29 mouse cellular contexts compared by ENCODE assay signal in genomic region chr3:138192260-138192659, GRCm38 (mm10). TPM values are rescaled to one million over a fixed set of nuclear protein-coding genes. Genes with fewer than 3 reads are reported as not detected.
A peak's percentile ranks its signal among the peaks of the same experiment; 100 is the strongest.
DNase-seq lines count a peak whose midpoint lies in the region; ATAC-seq and TF ChIP-seq lines count a peak whose summit lies in the region.
"Had no signal": no experiment of that assay in that cellular context is flagged by ENCODE, and none has a peak within 500 bp of the region (broad histone marks: within the 10 kb centered on the region; RNA-seq: fewer than 3 reads in every experiment).

No protein-coding gene starts in this region.

- H3K4me1 ChIP-seq in lung, postnatal 0 days (ENCODE audit: insufficient read depth, low read depth, low read length), result no peaks in the 10 kb centered on the region
- H3K4me1 ChIP-seq in ES-E14 (ENCODE audit: control insufficient read depth in 2 of 2, insufficient read depth in 2 of 2, low read length in 2 of 2, poor library complexity in 1 of 2), result peaks cover 0 to 3% of the 10 kb centered on the region in 2 experiments; a peak in 1 of 4 replicates
- H3K4me1 ChIP-seq: forebrain, embryonic 10.5 days; heart, embryonic 12.5 days; hindbrain, embryonic 15.5 days; intestine, embryonic 15.5 days; midbrain, embryonic 13.5 days; neural tube, embryonic 13.5 days had no signal

- in situ Hi-C loops in ES-E14 (cut with MboI; ENCODE audit: low sequenced_read_pairs in 2 of 2, unreplicated experiment in 2 of 2), result loop anchor here in 1 of 2 experiments (10.0 kb wide), 1 partner anchor 243 kb away; no protein-coding TSS in a partner anchor

- H3K27me3 ChIP-seq in lung, postnatal 0 days (replicated peaks; ENCODE audit: insufficient read depth, low read length), result no peaks in the 10 kb centered on the region
- H3K27me3 ChIP-seq: heart, embryonic 12.5 days; hindbrain, embryonic 15.5 days; intestine, embryonic 15.5 days; midbrain, embryonic 13.5 days; neural tube, embryonic 13.5 days had no signal

- no peak overlapping the region for H3K9ac ChIP-seq in lung, postnatal 0 days (replicated peaks; ENCODE audit: low read depth)
- no peak overlapping the region for H3K9ac ChIP-seq in ES-E14 (ENCODE audit: insufficient read depth, low read depth, low read length, poor library complexity, severe bottlenecking)
- H3K9ac ChIP-seq: heart, embryonic 12.5 days; hindbrain, embryonic 15.5 days; intestine, embryonic 15.5 days; midbrain, embryonic 13.5 days; neural tube, embryonic 13.5 days had no signal

- H3K4me2 ChIP-seq in lung, postnatal 0 days (replicated peaks; ENCODE audit: low read depth, low read length), result no peak overlapping the region
- H3K4me2 ChIP-seq: heart, embryonic 12.5 days; hindbrain, embryonic 15.5 days; intestine, embryonic 15.5 days; liver, embryonic 11.5 days; midbrain, embryonic 13.5 days; neural tube, embryonic 13.5 days had no signal

- intact Hi-C loops in gastrocnemius, adult 2 months (cut with DNase I), result no loop called here
- intact Hi-C loops in gastrocnemius, postnatal 14 days (cut with DNase I; ENCODE audit: low total_unique reads), result no loop called here

- H3K27ac ChIP-seq in gastrocnemius, adult 2 months, result peak overlapping the region; percentile 24; the same call in 1 of the 2 replicates
- H3K27ac ChIP-seq in lung, postnatal 0 days (ENCODE audit: low read length), result no peak overlapping the region
- no peak overlapping the region for H3K27ac ChIP-seq in ES-E14 (ENCODE audit: insufficient read depth, low read depth, low read length, poor library complexity, severe bottlenecking)
- H3K27ac ChIP-seq: forebrain, embryonic 10.5 days; hindbrain, embryonic 15.5 days; intestine, embryonic 15.5 days; midbrain, embryonic 13.5 days; neural tube, embryonic 13.5 days; stomach, postnatal 0 days had no signal

- ATAC-seq in lung, postnatal 0 days, result no peak
- ATAC-seq: activated CD4-positive, CD25-positive, alpha-beta regulatory T cell, adult 4 months; intestine, embryonic 15.5 days; midbrain, embryonic 13.5 days had no signal

- H3K36me3 ChIP-seq in lung, postnatal 0 days (ENCODE audit: insufficient read depth, low read length), result no peaks in the 10 kb centered on the region
- no peaks in the 10 kb centered on the region for H3K36me3 ChIP-seq in ES-E14 (ENCODE audit: control insufficient read depth, insufficient read depth, low read length, poor library complexity, severe bottlenecking)
- H3K36me3 ChIP-seq: forebrain, embryonic 10.5 days; heart, embryonic 12.5 days; hindbrain, embryonic 15.5 days; intestine, embryonic 15.5 days; midbrain, embryonic 13.5 days; neural tube, embryonic 13.5 days had no signal

- TF ChIP-seq EP300 in lung, postnatal 0 days (IDR thresholded peaks at IDR 0.05), result no peak

- H3K9me3 ChIP-seq in lung, postnatal 0 days (ENCODE audit: low read length), result no peaks in the 10 kb centered on the region
- no peaks in the 10 kb centered on the region for H3K9me3 ChIP-seq in ES-E14 (ENCODE audit: control insufficient read depth, insufficient read depth, low read depth, low read length)
- H3K9me3 ChIP-seq: forebrain, embryonic 10.5 days; hindbrain, embryonic 15.5 days; intestine, embryonic 15.5 days; midbrain, embryonic 13.5 days; neural tube, embryonic 13.5 days had no signal

- 56% methylated on average over 7 of the region's 7 CpGs for WGBS in lung, postnatal 0 days

- peak; percentile 19 for DNase-seq in gastrocnemius, adult 2 months
- no peak for DNase-seq in gastrocnemius, postnatal 14 days
- peak; percentile 17 for DNase-seq in lung, postnatal 0 days (ENCODE audit: low spot score)
- DNase-seq in lung, adult 18-20 months, result no peak
- no peak for DNase-seq in ES-E14 (ENCODE audit: low read depth, low spot score)
- DNase-seq in adrenal gland, postnatal 36 days, result peak; percentile 51 to 66
- no peak for DNase-seq in urinary bladder, postnatal 10 days (ENCODE audit: low spot score)
- DNase-seq in cerebellum, adult 9-10 months, result no peak
- DNase-seq: cerebellum, adult 2 months; gastrocnemius, postnatal 36 days; kidney, postnatal 4 days; layer of hippocampus, adult 9-11 months; lung, adult 2 months; right cerebral cortex, postnatal 25 days; thymus, postnatal 14 days had no signal

- no peak overlapping the region for H3K4me3 ChIP-seq in gastrocnemius, adult 2 months
- no peak overlapping the region for H3K4me3 ChIP-seq in lung, postnatal 0 days (ENCODE audit: low read depth, low read length)
- H3K4me3 ChIP-seq in ES-E14 (ENCODE audit: insufficient read depth in 1 of 2, low read depth in 1 of 2, low read length in 2 of 2, poor library complexity in 1 of 2, severe bottlenecking in 1 of 2), result no peak overlapping the region
- H3K4me3 ChIP-seq: forebrain, embryonic 10.5 days; heart, embryonic 12.5 days; hindbrain, embryonic 15.5 days; intestine, embryonic 15.5 days; midbrain, embryonic 13.5 days; neural tube, embryonic 13.5 days had no signal

- no peak for TF ChIP-seq CTCF in gastrocnemius, adult 2 months (IDR thresholded peaks at IDR 0.05)
- no peak for TF ChIP-seq CTCF in lung, postnatal 0 days (IDR thresholded peaks at IDR 0.05)

TF ChIP-seq in ES-E14, 5 proteins besides CTCF, POLR2A, EP300 and RAD21:
- no peak for TF ChIP-seq ZNF384 (IDR thresholded peaks at IDR 0.05; ENCODE audit: low read depth, low read length)
- no peak for TF ChIP-seq CHD2 (IDR thresholded peaks at IDR 0.05; ENCODE audit: low read depth, low read length)
- no peak for TF ChIP-seq ZC3H11A (IDR thresholded peaks at IDR 0.05; ENCODE audit: borderline replicate concordance, low read depth, low read length)
- TF ChIP-seq MAFK (IDR thresholded peaks at IDR 0.05; ENCODE audit: insufficient read depth, low read depth, low read length), result peak; percentile 54; the same call in 1 of the 2 replicates
- no peak for TF ChIP-seq HCFC1 (IDR thresholded peaks at IDR 0.05; ENCODE audit: borderline replicate concordance, insufficient read depth, low read length)

RNA-seq across cellular contexts. Expression of gene 4930579F01Rik, which starts 1.4 kb away (rescaled TPM):
- total RNA-seq in gastrocnemius, adult 2 months (2021), result not detected
- total RNA-seq in gastrocnemius, postnatal 14 days (2021), result not detected
- not detected in 2 replicates for polyA plus RNA-seq in lung, postnatal 0 days (2015; fragmentation: Nextera tagmentation; extraction: Ambion mirVana)
- total RNA-seq in ES-E14 (2012; rRNA removed), result not detected in 2 replicates
- total RNA-seq in adrenal gland, postnatal 36 days (2021), result not detected
- total RNA-seq: gastrocnemius, postnatal 36 days; heart, postnatal 25 days; left cerebral cortex, adult 8-10 months; megakaryocyte progenitor cell, adult 5-6 weeks had no signal
- polyA plus RNA-seq: activated CD4-positive, CD25-positive, alpha-beta regulatory T cell, adult 4 months; cerebellum, adult 2 months; forebrain, embryonic 10.5 days; frontal cortex, adult 2 months; heart, embryonic 12.5 days; limb, embryonic 11.5 days; liver, embryonic 11.5 days; lung, adult 2 months; midbrain, embryonic 13.5 days; neural tube, embryonic 13.5 days had no signal

RNA-seq across cellular contexts. Expression of gene Adh7, which starts 25.3 kb away (rescaled TPM):
- under 1 TPM; 0.48 to 0.53 TPM for total RNA-seq in gastrocnemius, adult 2 months (2021)
- under 1 TPM; 0.13 to 0.37 TPM for total RNA-seq in gastrocnemius, postnatal 14 days (2021)
- 0.62 and 1.1 TPM in 2 replicates for polyA plus RNA-seq in lung, postnatal 0 days (2015; fragmentation: Nextera tagmentation; extraction: Ambion mirVana)
- total RNA-seq in ES-E14 (2012; rRNA removed), result 0.36 and 0.48 TPM in 2 replicates
- 10 to 100 TPM in 1 of 2 experiments, 1 to 10 TPM in 1; 8.7 to 55.5 TPM for total RNA-seq in adrenal gland, postnatal 36 days (2021)
- total RNA-seq: megakaryocyte progenitor cell, adult 5-6 weeks had no signal
- polyA plus RNA-seq: activated CD4-positive, CD25-positive, alpha-beta regulatory T cell, adult 4 months; cerebellum, adult 2 months; forebrain, embryonic 10.5 days; heart, embryonic 12.5 days; limb, embryonic 11.5 days had no signal

RNA-seq across cellular contexts. Expression of gene Mttp, which starts 47.5 kb away (rescaled TPM):
- total RNA-seq in gastrocnemius, adult 2 months (2021), result 1 to 10 TPM; 1.0 to 2.0 TPM
- total RNA-seq in gastrocnemius, postnatal 14 days (2021), result 1 to 10 TPM; 1.9 to 2.7 TPM
- polyA plus RNA-seq in lung, postnatal 0 days (2015; fragmentation: Nextera tagmentation; extraction: Ambion mirVana), result 5.5 TPM in 2 replicates
- total RNA-seq in ES-E14 (2012; rRNA removed), result 10.3 and 10.8 TPM in 2 replicates
- total RNA-seq in adrenal gland, postnatal 36 days (2021), result 10 to 100 TPM in 1 of 2 experiments, 1 to 10 TPM in 1; 6.5 to 15.9 TPM

RNA-seq across cellular contexts. Expression of gene Trmt10a, which starts 49.0 kb away (rescaled TPM):
- 1 to 10 TPM; 1.6 to 2.1 TPM for total RNA-seq in gastrocnemius, adult 2 months (2021)
- 1 to 10 TPM; 2.4 to 2.5 TPM for total RNA-seq in gastrocnemius, postnatal 14 days (2021)
- 6.1 and 6.4 TPM in 2 replicates for polyA plus RNA-seq in lung, postnatal 0 days (2015; fragmentation: Nextera tagmentation; extraction: Ambion mirVana)
- 16.2 and 16.5 TPM in 2 replicates for total RNA-seq in ES-E14 (2012; rRNA removed)
- total RNA-seq in adrenal gland, postnatal 36 days (2021), result 10 to 100 TPM; 12.9 to 13.1 TPM

Comparison
In these comparisons a context has a peak if more than half of its experiments do, and no peak if none do; other contexts are left out.
1. DNase-seq: peak in gastrocnemius, adult 2 months (single experiment), lung, postnatal 0 days (single experiment) and adrenal gland, postnatal 36 days (2 of 2); none in gastrocnemius, postnatal 14 days (single experiment), lung, adult 18-20 months (0 of 2), ES-E14 (single experiment), urinary bladder, postnatal 10 days (single experiment) and cerebellum, adult 9-10 months (single experiment).